Mouse (Mus musculus) 3T3-L1 (cell line): ENCODE results near the gene Osbp2.

Experiments used
- DNase-seq: peaks from one replicate; pipeline ENCODE4 v3.0.0-alpha.2; 2015; ENCODE audit warnings: low read depth, low spot score

Osbp2 gene

DNA sequence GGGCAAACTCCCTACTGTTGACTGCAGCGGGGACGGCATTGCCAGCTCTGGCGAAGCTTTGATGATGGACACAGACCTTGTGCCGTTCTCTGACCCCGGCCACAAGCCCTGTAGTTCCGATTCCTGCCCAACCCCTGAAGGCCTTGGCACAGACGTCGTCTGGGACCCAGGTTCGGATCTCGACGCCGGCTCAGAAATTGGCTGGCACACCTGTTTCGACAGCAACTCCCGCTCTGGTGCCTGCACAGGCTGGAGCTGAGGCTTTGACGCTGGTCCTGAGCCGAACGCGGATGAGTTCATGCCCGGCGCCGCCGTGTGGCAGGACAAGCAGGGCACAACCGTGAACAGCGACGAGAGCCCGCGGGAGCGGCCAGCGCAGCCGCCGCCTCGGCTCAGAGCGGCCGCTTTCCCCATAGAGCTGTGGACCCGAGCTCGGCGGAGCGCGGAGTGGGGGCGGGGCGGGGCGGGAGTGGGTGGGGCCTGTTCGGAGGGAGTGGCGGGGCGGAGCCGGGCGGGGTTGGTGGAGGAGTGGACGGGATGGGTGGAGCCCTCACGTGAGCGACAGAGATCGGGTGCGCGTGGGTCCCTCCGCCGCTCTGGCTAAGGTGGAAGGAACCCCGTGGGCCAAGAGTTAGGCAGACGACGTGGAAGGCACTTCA lies at the start of gene Osbp2:
Osbp2 (minus strand) TSS at position 450 of the 659 bp plus-strand sequence.
- no peak for DNase-seq

GRCm38 (mm10) chr11:3912875-3913271 lies 49.2 kb upstream of the Osbp2 start:
- DNase-seq: peak; percentile 54

DNA sequence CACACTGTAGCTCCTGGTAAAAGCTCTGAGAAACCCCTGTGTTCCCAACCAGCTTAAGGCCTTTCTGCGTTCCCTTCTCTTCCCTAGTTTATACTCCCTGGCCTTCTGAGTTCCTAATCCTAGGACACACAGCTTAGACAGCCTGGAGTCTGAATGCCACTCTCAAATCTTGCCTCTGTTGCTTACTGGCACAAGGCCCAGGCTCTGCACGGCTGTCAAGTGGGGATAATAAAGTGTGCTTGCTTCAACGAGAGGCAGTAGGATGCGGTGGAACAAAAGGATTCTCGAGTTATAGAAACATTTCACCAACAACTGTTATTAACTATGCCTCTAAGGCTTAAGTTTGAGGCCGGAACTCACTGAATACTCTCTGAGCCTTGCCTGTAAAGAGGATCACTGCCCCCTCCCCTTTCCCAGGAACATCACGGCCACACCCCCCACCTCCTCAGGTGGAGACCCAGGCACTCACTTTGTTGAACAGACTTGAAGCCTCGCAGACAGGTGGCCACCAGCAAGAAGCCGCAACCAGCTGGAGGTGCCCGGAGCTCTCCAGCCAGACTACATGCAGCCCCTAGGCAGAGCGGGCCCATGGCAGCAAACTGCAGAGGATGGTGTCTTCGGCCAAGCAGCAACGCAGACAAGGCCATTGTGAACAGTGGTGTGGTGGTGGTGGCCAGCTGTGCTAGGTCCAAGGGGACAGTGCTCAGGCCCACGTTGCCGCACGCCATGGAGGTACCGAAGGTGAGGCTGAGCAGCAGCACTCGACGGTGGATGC lies 48.6 kb upstream of the Osbp2 start:
- DNase-seq: peak; percentile 69

GRCm38 (mm10) chr11:3911440-3911839 lies 47.7 kb upstream of the Osbp2 start:
- DNase-seq: peak; percentile 39

DNA sequence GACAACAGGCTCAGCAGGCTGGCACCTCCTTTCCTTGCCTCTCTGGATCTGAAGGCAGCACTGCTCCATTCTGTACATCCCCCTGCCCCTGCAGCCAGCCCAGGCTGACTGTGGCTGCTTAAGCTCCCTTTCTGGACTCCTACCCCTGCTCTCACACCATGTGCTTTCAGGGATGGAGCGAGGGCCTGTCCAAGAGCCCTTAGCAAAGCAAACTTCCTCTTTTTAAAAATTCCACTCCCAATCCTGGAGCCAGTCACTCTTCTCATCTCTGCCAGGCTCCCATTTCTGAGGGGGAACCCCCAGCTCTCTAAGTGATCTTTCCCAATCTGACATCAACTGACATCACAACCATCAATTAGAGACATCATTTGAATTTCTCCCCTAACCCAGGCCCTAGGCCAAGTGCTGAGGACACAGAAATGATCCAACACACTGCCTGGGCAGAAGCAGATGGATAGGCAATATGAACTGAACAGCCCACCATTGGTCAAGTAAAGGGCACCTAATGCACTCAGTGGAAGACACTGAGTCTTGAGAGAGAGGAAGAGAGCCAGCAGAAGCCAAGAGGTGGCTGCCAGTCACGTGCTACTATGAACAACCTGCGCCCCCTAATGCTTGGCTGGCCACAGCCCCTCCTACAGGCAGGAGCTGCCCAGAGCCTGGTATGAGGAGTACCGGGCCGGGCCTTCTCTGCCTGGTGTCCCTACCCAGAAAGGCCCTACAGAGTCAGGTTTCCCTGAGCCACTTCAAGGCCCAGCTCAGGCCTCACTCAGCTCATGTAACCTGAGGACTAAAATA lies 47.0 kb upstream of the Osbp2 start:
- DNase-seq: peak; percentile 47

DNA sequence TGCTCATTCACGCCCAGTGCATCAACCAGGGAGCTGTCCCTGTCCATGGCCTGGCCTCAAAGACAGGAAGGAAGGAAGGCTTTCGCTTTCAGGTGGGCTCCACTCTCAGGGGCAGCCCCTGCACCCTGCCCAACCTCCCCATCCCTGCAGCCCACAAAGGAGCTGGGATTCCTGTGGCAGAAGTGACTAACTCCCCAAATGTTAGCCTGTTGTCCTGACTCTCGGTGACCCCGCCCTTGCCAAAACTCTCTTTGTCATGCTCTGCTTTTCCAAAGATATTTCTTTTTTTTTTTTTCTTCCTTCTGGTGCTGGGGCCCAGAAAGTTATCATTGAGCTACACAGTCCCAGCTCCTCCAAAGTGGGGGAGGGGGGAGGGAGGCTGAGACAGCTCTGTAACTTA lies 45.5 kb upstream of the Osbp2 start:
- DNase-seq: peak; percentile 69

DNA sequence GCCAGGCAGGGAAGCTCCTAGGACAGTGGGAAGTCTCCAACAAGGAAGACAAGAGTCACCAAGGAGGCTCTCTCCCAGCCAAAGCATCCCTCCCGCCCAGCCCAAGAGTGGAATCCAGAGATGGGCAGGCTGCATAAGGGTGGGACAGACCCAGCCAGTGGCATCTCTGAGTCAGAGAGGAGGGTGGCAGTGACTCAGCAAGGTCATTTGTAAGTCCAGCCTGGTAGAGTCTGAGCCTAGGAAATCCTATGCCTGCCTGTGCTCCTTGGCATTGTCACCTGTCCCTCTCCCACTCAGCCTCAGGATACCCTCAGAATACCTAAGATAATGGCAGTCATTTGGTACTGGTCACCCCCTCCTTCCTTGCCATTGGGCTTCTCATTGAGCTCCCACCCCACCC lies 41.7 kb upstream of the Osbp2 start:
- peak; percentile 80 for DNase-seq

DNA sequence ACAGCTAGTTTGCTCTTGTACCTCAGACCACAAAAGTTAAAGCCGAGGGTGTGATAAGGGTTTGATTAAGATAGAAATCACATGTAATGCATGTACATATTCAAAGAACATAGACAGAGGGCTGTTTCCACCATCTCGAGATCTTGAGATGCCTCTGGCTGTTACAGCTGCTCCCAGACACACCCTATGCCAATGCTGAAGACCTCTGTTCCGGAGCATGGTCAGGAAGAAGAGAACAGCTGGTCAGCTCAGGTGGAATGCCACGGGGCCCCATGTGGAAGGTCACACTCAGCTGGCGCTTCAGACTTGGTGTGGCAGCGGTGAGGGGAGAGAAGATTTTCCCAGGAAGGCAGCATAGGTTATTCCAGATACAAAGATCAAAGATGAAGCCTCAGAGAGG lies 41.0 kb upstream of the Osbp2 start:
- DNase-seq: no peak

DNA sequence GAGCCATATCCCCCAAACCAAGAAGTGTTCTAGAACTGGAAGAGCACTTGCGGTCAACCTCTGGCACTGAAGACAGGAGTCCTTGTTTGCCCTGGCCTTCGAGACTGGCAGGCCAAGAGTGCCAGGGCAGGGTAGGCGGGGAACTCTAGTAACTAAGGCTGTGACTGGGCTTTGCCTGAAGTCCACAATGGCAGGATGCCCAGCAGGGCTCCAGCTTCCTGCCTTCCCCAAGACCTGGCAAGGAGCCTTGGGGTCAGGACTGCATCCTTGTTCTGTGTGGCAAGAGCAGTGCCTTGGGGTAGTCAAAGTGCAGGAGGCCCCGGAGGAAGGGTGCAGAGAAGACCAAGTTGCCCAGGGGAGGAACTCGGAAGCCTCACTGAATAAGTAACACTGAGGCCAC lies 39.3 kb upstream of the Osbp2 start:
- peak; percentile 88 for DNase-seq

DNA sequence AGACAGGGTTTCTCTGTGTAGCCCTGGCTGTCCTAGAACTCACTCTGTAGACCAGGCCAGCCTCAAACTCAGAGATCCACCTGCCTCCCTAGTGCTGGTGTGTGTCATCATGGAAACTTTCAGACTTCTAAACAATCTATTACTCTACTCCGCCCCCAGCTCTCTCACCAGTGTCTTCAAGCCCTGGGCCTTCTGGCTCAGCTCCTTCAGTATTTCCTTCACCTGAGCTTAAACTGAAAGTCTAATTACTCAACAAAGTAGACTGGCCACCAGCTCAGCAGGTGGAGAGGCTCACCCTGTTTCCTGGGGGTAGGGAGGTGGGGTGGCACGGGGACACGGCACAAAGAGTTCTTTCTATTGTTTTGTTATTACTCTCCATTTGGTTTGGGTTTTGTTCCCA lies 38.8 kb upstream of the Osbp2 start:
- peak; percentile 50 for DNase-seq

GRCm38 (mm10) chr11:3900296-3900695 lies 36.6 kb upstream of the Osbp2 start:
- DNase-seq: no peak

- no peak for DNase-seq
Measured at GRCm38 (mm10) chr11:3895933-3896332, 32.2 kb upstream of the Osbp2 start.

- peak; percentile 60 for DNase-seq
Measured at GRCm38 (mm10) chr11:3895458-3895857, 31.8 kb upstream of the Osbp2 start.

DNA sequence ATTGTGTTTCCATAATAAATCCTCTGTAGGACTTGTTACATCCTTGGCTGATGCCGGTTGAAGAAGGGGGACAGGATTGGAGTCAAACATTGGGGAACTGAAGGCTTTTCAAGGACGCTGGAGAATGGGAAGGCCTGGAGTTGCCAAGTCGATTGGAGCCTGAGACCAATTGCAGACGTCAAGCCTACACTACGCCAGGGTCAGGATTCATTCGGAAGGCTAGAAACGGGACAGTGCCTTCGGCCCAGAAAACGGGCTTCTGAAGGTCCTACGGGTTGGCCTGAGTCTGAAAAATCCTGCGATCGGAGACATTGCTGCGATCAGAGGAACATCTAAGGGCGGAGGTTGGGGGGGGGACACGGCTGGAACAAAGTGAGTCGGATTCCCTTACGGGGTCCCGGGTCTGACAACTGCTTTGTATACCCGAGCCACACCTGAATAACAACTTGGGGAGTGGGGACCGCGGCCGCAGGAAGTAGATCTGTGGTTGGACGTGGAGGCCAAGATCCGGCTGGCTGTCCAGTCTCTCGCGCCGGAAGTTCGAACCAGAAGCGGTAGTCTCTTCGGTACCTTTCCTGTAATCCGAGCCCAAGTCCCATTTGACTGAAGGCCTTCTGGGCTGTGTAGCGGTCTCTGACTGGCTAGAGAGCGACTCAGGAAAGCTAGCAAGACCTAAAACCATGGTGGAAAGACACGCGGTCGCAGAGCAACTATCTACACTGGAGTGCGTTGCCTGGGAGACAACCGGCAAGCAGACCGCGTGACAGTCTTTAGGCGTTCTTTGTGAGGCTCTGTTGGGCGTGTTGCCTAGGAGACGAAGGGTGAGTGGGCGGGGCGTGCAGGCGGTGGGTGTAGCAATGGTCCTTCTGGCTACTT lies 30.9 kb upstream of the Osbp2 start, which contains the start of the genes 4921536K21Rik and Dusp18:
4921536K21Rik (minus strand) TSS at position 693 of the 876 bp plus-strand sequence.
Dusp18 (plus strand) TSS at position 835 of the 876 bp plus-strand sequence.
- DNase-seq: peak; percentile 90

DNA sequence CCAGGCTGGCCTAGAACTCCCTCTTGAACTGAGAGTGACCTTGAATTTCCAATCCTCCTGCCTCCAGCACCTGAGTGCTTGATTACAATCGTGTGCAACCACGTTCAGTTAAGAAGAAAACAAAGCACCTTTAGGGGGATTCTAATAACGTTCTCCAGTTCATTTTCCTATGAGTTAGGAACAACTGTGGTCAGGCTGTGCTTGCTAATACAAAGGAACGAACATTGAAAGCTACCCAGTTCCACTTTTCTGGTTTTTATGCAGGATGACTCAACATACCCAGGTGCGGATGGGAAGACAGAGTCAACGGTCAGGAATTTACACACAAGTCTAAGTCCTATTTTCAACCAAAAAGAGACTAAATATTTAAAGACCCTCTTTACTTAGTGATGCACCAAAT lies 30.3 kb upstream of the Osbp2 start:
- peak; percentile 20 for DNase-seq

GRCm38 (mm10) chr11:3887331-3887730 lies 23.6 kb upstream of the Osbp2 start:
- DNase-seq: peak; percentile 11

GRCm38 (mm10) chr11:3883711-3884110 lies 20.0 kb upstream of the Osbp2 start:
- DNase-seq: no peak

DNA sequence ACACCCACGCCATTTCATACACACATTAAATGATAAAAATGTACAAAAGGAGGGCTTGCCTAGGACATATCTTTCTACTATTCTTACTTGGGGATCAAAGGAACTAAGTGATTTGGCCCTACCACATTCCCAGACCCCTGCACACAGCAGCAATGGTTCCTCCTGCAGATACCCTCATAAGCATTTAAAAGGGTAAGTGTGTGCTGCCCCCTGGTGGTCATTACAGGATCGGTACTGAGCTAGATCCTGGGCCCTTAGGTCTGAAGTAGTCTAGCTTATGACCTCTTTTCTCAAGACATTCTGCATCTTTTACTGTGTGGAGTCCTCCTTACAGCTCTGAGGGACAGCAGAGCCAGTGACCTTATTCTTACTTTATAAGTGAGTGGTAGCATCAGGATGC lies 16.1 kb upstream of the Osbp2 start:
- peak; percentile 87 for DNase-seq

DNA sequence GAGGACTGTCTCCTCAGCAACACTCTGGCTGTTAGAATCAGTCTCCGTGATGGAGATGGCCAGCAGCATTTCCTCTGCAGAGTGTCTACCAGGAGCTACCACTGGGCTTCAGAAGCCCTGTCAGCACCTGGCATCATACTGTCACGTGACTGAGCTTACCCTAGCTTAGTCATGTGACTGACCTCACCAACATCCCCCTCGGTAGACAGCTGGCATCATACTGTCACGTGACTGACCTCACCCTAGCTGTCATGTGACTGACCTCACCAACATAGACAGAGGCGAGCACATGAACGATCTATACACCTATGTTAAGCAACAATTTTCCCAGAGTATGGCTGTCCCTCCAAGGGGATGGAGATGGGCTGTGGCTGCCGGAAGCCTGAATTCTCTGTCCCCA lies 15.0 kb upstream of the Osbp2 start:
- DNase-seq: no peak

DNA sequence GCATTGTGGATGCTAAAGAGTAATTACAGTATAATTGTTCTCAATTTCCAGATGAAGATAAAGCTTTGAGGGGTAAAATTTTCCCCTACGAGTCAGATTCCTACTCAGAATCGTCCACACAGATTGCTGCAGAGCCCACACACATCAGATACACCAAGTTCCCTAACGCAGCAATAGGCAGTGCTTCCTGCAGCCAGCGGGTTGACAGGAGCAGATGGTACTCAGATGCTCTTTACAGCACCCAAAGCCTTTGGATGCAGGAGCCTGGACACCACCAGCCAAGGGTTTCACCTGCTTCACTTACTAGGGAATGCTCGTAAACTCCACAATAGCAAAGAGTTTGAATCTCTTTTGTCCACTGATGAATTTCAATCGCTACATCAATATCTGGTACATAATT lies 12.7 kb upstream of the Osbp2 start:
- DNase-seq: no peak

DNA sequence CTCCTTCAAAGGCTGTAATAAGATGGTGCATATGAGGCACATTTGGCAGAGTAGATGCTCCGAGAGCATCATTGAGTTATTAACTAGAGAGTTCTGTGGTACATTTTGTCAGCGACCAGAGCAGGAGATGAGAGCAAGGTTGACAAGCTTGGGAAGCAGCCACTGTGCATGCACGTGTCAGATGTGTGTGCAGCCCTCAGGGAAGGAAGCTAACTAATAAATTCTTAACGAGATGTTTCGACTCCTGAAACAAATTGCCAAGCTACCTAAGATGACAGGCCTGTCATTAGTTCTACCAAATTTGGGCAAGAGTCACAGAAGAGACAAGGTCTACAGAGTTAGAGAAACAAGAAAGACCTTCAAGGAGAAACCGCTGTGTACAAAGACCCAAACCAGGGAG lies 640 bp upstream of the Osbp2 start:
- no peak for DNase-seq
